Mouse (Mus musculus) intestine, embryonic 15.5 days (tissue): ENCODE measurements around the gene Vdac2. TPM values are rescaled to one million over a fixed set of nuclear protein-coding genes. Genes with fewer than 3 reads are reported as not detected.

Experiments
- ATAC-seq: fragments of 200-750 bp; cut with Nextera tagmentation; 2 replicates; pipeline ENCODE4 v1.8.0; 2017; ENCODE audit warnings: moderate TSS enrichment, moderate library complexity
- H3K27ac ChIP-seq: fragments of 300-500 bp; sonication (generic); 2 replicates; pipeline ENCODE4 v1.5.1; 2015; ENCODE audit warnings: mild to moderate bottlenecking, inconsistent platforms
- H3K27me3 ChIP-seq: fragments of 300-500 bp; sonication (generic); replicated peaks from 2 replicates; pipeline ENCODE4 v1.6.1; 2015; ENCODE audit warnings: inconsistent platforms
- H3K36me3 ChIP-seq: fragments of 300-500 bp; sonication (generic); 2 replicates; pipeline ENCODE4 v1.6.1; 2015; ENCODE audit warnings: inconsistent platforms
- H3K4me1 ChIP-seq: fragments of 300-500 bp; sonication (generic); replicated peaks from 2 replicates; pipeline ENCODE4 v1.6.1; 2015; ENCODE audit warnings: inconsistent platforms
- H3K4me2 ChIP-seq: fragments of 300-500 bp; sonication (generic); replicated peaks from 2 replicates; pipeline ENCODE4 v1.6.1; 2015; ENCODE audit warnings: mild to moderate bottlenecking, inconsistent platforms
- H3K4me3 ChIP-seq: fragments of 300-500 bp; sonication (generic); replicated peaks from 2 replicates; pipeline ENCODE4 v1.5.1; 2015; ENCODE audit warnings: inconsistent platforms
- H3K9ac ChIP-seq: fragments of 300-500 bp; sonication (generic); 2 replicates; pipeline ENCODE4 v1.6.1; 2015; ENCODE audit warnings: inconsistent platforms
- H3K9me3 ChIP-seq: fragments of 300-500 bp; sonication (generic); 2 replicates; pipeline ENCODE4 v1.6.1; 2016; ENCODE audit warnings: inconsistent platforms
- WGBS: fragments of 180-500 bp; shearing (Covaris S2); methylation state at CpG from one replicate; pipeline ENCODE4 v1.1.7; 2015; 5-methylcytosine and 5-hydroxymethylcytosine counted together
- polyA plus RNA-seq: library from polyadenylated mRNA; unstranded; fragments of >200 nt; fragmentation: Nextera tagmentation; extraction: Ambion mirVana; gene quantifications from 2 replicates; pipeline ENCODE4 v1.2.1, GENCODE M21; 2015

Vdac2 gene
- polyA plus RNA-seq, 1 experiment from 2014 or later = 384 TPM

DNA sequence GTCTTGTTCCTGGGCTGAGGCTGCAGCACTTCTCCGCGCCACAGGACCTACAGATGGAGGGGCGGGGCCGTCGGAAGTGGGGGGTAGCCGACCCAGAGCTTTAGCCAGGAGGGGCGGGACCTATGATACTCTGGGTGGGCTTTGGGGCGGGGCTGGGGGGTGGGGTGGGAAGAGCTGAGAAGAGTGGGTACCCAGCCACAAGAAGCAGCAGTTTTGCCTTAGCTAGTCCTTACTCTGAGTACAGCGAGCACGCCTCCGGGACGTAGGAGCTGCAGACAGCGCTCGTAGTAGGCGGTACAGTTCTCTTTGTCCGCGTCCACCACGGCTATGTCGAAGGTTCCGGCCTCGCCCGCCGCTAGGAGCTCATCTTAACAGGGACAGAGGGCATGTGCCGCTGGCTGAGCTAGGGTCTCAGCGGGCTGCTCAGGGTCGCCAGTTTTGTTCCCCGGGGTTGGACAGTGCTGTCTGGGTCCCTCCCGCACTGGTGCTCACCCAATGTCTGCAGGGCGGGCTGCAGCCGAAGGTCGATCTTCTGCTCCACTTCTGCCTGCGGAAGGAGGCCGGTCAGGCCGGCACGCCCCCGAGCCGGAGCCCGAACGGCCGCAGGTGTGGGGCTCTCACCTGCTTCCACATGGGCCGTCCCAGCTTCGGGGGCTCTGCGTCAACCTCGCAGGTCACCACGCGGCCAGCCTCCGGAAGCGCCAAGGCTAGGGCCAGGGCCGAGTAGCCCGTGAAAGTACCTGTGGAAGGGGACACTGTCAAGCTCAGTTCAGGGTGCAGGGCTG is 22.5 kb downstream of the Vdac2 start:
- Histone ChIP-seq H3K9ac (peak overlapping the region; percentile 80), H3K36me3 (peaks cover 17% of the 10 kb centered on the region), H3K4me1 (peaks cover 19% of the 10 kb centered on the region), H3K4me3 (peak overlapping the region; percentile 71), H3K27me3 (no peaks in the 10 kb centered on the region), H3K27ac (peak overlapping the region; percentile 80), H3K4me2 (peak overlapping the region; percentile 97), H3K9me3 (no peaks in the 10 kb centered on the region)
- WGBS = 1% methylated on average over 50 of the region's 50 CpGs
- ATAC-seq = peak; percentile 41

DNA sequence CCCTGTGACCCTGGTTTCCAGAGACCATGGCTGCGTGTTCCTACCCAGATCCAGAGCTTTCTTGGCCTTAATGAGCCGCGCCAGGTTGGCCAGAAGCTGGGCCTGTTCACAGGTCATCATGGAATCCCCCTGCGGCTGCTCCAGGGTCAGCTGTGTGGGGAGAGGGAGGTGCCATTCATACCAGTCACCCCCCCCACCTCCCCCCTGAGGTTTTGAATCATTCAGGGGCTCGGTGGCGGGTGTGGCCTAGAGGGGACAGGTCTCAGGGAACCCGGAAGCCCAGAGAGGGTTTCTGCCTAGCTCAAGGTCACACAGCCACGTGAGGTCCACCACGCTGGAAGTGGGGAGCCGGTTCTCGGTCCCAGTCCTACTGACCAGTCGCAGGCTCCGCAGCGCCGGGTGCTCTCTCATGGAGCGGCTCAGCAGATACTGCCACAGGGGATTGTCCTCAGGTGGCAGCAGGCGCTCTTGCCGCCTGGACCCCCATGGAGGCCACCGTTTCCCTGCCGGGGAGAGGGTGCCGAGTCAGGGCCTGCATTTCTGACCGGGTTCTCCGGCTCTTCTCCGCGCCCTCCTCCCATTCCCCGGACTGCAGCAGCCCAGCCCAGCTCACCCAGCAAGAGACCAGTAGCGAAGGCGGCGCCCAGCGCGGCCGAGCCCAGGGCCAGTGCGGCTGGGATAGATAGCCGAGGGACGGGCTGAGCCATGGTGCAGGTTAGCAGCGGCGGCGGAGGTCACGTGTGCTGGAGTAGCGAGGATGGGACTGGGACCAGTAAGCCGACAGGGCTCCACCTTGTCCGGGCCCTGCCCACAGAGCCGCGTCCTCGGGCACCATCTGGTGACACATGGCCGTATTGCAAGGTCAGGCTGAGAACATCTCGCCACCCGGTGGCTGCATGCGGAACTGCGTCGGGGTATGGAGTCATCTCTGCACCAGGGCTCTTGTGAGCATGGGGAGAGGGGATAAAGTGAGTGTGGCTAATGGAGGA is 23.4 kb downstream of the Vdac2 start, which contains the start of gene Comtd1:
Gene Comtd1 (minus strand): TSS at position 812 of the 989 bp plus-strand sequence.
- Histone ChIP-seq H3K36me3 (peaks cover 13% of the 10 kb centered on the region), H3K9me3 (no peaks in the 10 kb centered on the region), H3K27ac (peak within 1 kb of the TSS; percentile 80), H3K9ac (peak within 1 kb of the TSS; percentile 80), H3K4me2 (peak within 1 kb of the TSS; percentile 97), H3K4me3 (peak within 1 kb of the TSS; percentile 71), H3K27me3 (no peaks in the 10 kb centered on the region), H3K4me1 (peaks cover 20% of the 10 kb centered on the region)
- WGBS = under 1% methylated on average over 51 of the region's 51 CpGs
- ATAC-seq = peak; percentile 92

DNA sequence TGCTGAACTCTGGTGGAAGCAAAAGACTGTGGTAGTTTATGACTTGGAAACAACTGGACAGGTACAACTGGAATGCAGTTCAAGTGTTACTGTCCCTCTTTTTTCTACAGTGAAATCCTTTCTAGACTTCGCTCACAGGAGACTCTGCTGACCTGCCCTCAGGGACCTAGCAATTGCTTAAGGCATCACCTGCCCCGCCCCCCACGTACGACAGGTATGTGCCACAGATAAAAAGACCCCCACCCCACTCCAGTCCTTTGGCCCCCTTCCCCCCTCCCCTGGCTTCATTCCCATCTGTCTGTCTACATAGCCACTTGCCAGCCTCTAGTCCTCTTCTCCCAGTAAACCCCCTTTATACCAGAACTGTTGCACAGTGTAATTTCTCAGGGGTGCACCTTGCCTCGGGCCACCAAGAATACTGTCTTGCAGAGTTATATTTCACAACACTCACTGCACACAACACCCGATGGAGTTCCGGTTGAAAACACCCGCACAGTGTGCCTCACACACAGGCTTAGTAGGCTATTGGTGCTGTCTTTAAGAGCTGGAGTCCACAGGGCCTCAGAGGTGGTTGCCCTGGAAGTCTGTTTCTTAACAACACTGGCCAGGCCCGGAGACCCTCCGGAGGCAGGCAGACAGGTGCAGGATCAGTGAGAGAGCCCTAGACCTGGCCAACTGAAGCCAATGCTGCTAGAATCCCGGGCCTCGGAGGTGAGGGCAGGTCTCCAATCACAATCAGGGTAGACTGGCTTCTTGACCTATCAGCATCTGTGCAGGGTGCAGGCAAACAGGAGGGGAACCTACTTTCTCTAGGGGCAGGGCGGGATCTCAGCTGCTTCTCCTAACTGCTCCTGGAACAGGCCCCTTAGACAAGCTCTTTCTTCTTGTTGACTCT is 24.7 kb downstream of the Vdac2 start:
- Histone ChIP-seq H3K27ac (no peak overlapping the region), H3K9ac (no peak overlapping the region), H3K9me3 (no peaks in the 10 kb centered on the region), H3K4me1 (peaks cover 27% of the 10 kb centered on the region), H3K27me3 (no peaks in the 10 kb centered on the region), H3K4me2 (no peak overlapping the region), H3K36me3 (peaks cover 8% of the 10 kb centered on the region), H3K4me3 (no peak overlapping the region)
- 86% methylated on average over 13 of the region's 13 CpGs for WGBS
- no peak for ATAC-seq

DNA sequence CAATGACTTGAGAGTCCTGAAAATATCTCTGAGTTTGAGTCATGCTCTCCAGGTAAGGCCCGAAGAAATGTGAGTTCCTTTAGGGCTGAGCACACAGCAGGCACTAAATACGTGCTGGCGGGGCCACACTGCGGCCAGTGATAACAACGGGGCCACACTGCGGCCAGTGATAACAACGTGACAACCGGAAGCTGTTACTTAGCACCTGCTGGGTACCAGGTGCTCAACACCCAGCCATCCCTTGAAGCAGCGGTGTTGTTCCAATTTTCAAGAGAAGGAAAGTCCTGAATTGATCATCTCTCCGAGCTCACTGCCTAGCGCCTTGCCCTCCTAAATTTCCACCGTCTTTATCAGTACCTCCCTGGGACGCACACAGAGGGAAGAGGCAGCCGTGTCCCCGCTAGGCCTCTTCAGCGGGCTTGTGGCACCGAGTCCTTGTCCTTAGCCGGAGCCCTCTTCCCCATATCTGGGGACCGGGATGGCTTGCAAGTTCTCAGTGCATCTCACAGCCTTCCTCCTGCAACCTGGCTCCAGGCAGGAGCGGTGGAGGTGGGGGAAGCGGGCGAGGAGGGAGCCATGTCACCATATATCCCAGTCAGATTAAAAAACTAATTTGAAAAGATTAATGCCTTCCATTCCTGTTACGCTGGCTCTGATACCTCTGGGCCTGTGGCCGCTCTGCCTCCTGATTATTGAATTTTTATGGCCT is 25.5 kb downstream of the Vdac2 start:
- peaks cover 4% of the 10 kb centered on the region; the same call in 1 of the 2 replicates for H3K36me3 ChIP-seq
- no peak overlapping the region for H3K4me3 ChIP-seq
- no peak overlapping the region for H3K27ac ChIP-seq
- no peaks in the 10 kb centered on the region for H3K27me3 ChIP-seq
- 76% methylated on average over 24 of the region's 24 CpGs for WGBS
- no peak overlapping the region for H3K4me2 ChIP-seq
- no peaks in the 10 kb centered on the region for H3K9me3 ChIP-seq
- no peak for ATAC-seq
- peaks cover 25% of the 10 kb centered on the region for H3K4me1 ChIP-seq
- no peak overlapping the region for H3K9ac ChIP-seq

DNA sequence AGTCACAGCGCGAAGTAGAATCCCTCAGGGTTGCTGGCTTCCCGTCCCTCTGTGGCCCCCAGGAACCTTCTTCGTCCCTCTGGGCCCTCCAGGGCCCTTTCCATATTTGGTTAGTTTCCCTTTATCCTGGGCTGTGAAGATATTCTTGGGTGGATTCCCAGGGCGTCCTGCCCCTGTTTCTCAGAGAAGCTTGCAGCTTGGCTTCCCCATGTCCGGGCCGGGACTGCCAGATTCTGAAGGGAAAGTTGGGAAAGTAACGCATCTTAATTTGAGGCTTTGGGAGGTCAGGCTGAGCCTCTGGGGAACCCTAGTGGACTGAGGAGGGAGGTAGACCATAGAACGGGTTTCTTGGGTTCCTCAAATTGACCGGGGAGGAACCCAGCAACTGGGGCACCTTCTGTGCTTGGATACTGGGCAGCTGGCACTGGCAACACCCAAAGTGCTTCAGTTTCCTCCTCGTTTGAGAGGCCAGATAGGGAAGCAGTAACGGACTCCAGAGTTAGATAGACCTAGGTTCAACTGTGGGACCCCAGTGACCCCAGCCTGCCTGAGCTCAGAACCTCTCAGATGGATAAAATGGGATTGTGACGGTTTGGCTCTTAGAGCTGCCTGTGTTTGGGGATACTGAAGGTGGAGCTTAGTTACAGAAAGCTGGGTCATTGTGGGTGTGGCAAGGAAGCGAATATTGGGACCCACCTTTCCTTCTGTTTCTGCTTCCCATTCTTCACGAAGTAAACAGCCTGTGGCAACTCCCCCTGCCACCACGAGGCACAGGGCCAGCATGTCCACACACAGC is 27.2 kb downstream of the Vdac2 start:
- H3K9me3 ChIP-seq = no peaks in the 10 kb centered on the region
- H3K27ac ChIP-seq = no peak overlapping the region
- H3K9ac ChIP-seq = no peak overlapping the region
- no peak overlapping the region for H3K4me3 ChIP-seq
- ATAC-seq = no peak
- H3K27me3 ChIP-seq = no peaks in the 10 kb centered on the region
- no peaks in the 10 kb centered on the region for H3K36me3 ChIP-seq
- no peak overlapping the region for H3K4me2 ChIP-seq
- peaks cover 21% of the 10 kb centered on the region for H3K4me1 ChIP-seq
- 76% methylated on average over 16 of the region's 16 CpGs for whole genome bisulfite sequencing

DNA sequence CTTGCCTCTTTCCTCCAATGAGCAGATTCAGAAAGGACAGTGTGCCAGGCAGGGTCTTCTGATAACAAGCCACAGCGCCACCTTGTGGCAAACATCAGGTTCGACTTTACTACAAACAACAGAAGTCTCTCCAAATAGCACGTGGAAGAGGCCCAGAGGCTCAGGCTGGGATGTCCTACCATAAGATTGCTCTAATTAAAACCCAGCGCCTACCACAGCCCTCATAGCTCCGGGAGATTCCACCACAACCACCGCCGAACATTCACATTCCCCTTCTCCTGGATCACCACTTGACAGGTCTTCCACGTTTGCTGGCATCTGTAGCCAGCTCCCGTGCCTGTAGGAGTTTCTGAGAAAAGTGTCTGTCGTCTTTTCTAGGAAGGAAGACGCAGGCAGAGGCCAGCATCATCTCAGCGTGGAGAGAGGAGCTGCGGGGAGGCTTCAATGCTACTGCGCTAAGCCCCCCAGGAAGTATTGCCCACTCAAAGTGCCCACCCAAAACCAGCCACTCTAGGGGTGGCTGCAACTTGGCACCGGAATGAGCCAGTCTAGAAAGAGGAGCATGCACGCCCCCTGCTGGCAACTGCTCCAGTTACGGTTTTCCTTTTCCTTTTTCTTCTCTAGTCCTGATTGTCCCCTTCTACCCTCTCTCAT is 28.5 kb downstream of the Vdac2 start:
- ATAC-seq = peak; percentile 15
- no peaks in the 10 kb centered on the region for H3K27me3 ChIP-seq
- peak overlapping the region; percentile 27; the same call in 1 of the 2 replicates for H3K27ac ChIP-seq
- H3K9ac ChIP-seq = no peak overlapping the region; the same call in 1 of the 2 replicates
- 12% methylated on average over 17 of the region's 17 CpGs for WGBS
- H3K4me3 ChIP-seq = peak overlapping the region; percentile 29
- H3K4me2 ChIP-seq = peak overlapping the region; percentile 57
- peaks cover 13% of the 10 kb centered on the region; the same call in 1 of the 2 replicates for H3K4me1 ChIP-seq
- no peaks in the 10 kb centered on the region for H3K36me3 ChIP-seq
- no peaks in the 10 kb centered on the region for H3K9me3 ChIP-seq

DNA sequence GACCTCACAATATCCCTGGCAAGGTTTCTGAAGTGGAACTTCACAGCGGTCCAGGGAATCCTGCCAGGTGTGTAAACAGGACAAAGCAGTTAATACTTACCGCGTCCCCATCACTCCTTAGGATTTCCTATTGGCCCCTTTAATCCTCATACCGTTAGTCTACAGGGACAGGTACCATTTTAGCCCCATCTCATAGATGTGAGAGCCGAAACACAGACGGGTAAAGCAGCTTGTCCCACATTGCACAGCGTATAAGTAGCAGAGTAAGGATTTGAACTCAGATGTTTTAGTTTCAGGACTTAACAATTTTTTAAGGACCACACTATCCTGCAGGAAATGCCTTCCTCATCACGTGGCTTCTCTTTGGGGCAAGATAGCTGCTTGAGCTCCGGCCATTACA is 29.2 kb downstream of the Vdac2 start:
- Histone ChIP-seq H3K27ac (no peak overlapping the region), H3K27me3 (no peaks in the 10 kb centered on the region), H3K4me2 (peak overlapping the region; percentile 57; the same call in 1 of the 2 replicates), H3K9me3 (no peaks in the 10 kb centered on the region), H3K4me1 (peaks cover 13% of the 10 kb centered on the region; the same call in 1 of the 2 replicates), H3K4me3 (no peak overlapping the region), H3K36me3 (no peaks in the 10 kb centered on the region), H3K9ac (no peak overlapping the region)
- 64% methylated on average over 9 of the region's 9 CpGs for whole genome bisulfite sequencing
- 0 out of 2 replicates have a peak, but pooled peaks have one; percentile 6 for ATAC-seq

DNA sequence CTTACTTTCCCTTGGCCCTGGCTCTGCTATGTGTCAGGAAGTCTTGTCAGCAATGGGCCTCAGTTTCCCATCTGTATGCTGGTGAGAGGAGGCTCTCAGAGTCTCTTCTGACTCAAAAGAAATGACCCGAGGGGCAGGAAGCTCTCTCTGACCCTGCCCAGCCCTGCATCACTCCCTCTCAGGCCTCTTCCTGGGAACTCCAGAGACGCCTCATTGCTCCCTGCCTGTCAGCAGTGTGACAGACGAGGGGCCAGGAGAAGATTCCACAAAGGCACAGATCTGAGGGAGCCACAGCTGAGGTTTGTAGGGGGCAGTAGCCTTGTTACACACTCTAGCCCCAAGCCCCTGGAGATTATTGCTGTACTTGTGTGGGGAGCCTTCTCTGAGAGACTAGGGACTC is 30.9 kb downstream of the Vdac2 start:
- Histone ChIP-seq H3K27me3 (no peaks in the 10 kb centered on the region), H3K27ac (no peak overlapping the region), H3K36me3 (no peaks in the 10 kb centered on the region), H3K9ac (no peak overlapping the region), H3K4me3 (no peak overlapping the region), H3K4me1 (peaks cover 13% of the 10 kb centered on the region; the same call in 1 of the 2 replicates), H3K4me2 (no peak overlapping the region), H3K9me3 (no peaks in the 10 kb centered on the region)
- ATAC-seq = no peak
- WGBS = 43% methylated on average over 3 of the region's 3 CpGs

DNA sequence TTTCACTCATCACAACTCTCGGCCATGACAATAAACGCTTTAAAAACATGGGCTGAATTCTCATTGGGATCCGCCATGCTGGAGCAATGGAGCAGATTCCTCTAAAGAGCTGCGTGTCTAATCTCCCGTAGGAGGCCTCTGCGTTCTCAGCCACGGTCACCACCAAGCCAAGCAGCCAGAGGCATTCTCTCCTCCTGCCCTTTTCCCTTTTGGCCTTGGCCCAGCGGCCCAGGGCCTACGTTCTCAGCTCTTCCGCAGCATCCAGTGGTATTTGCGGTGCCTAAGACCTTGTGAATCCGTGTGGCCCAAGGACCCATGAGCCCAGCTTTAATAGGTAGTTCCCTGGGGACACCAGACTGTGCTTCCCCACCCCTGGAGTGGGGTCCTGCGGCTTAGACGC is 31.8 kb downstream of the Vdac2 start:
- no peaks in the 10 kb centered on the region for H3K9me3 ChIP-seq
- no peak for ATAC-seq
- H3K27ac ChIP-seq = no peak overlapping the region
- H3K27me3 ChIP-seq = no peaks in the 10 kb centered on the region
- no peak overlapping the region for H3K4me2 ChIP-seq
- H3K4me3 ChIP-seq = no peak overlapping the region
- H3K4me1 ChIP-seq = peaks cover 13% of the 10 kb centered on the region; the same call in 1 of the 2 replicates
- no peak overlapping the region for H3K9ac ChIP-seq
- no peaks in the 10 kb centered on the region for H3K36me3 ChIP-seq
- WGBS = 86% methylated on average over 14 of the region's 14 CpGs

DNA sequence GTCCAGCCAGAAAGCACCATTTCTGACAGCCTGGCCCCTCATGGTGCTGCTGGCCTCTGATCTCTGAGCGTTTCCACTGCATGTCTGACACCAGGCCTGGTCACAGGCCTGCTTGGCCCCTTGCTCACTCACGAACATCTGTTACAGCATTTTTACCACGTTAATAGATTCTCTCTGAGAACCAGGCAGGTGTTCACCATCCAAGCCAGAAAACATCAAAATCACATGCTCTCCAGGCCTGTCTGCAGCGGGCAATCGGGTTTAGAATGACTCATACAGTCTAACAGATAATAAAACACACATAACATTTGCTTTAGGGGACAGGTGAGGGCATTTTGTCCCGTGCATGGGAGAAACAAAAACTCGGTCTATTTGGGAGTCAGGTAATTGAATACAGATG is 41.3 kb downstream of the Vdac2 start:
- Histone ChIP-seq H3K27me3 (no peaks in the 10 kb centered on the region), H3K9me3 (no peaks in the 10 kb centered on the region), H3K36me3 (no peaks in the 10 kb centered on the region), H3K4me3 (no peak overlapping the region), H3K9ac (no peak overlapping the region), H3K4me1 (0 out of 2 replicates have a peak, but pooled peaks cover 5% of the 10 kb centered on the region), H3K4me2 (no peak overlapping the region), H3K27ac (no peak overlapping the region)
- WGBS = 19% methylated on average over 7 of the region's 7 CpGs
- peak; percentile 81 for ATAC-seq
